Mouse (Mus musculus): ENCODE data around the gene Ino80d.

Ino80d gene

GRCm38 (mm10) chr1:63102758-63103451 lies 11.6 kb downstream of the Ino80d start:
- no peak for DNase-seq

GRCm38 (mm10) chr1:63100196-63100595 lies 14.3 kb downstream of the Ino80d start:
- DNase-seq: no peak

- DNase-seq: no peak
These were observed 15.6 kb downstream of the Ino80d start for GRCm38 (mm10) chr1:63098831-63099230.

GRCm38 (mm10) chr1:63096071-63096470 lies 18.4 kb downstream of the Ino80d start:
- no peak for DNase-seq

GRCm38 (mm10) chr1:63089795-63090194 lies 24.7 kb downstream of the Ino80d start:
- DNase-seq: no peak

GRCm38 (mm10) chr1:63088614-63089013 lies 25.9 kb downstream of the Ino80d start:
- DNase-seq: no peak

GRCm38 (mm10) chr1:63080277-63080676 lies 34.2 kb downstream of the Ino80d start:
- no peak for DNase-seq

- no peak for DNase-seq
These were observed 38.1 kb downstream of the Ino80d start for GRCm38 (mm10) chr1:63076383-63076782.

GRCm38 (mm10) chr1:63071379-63071778 lies 43.1 kb downstream of the Ino80d start:
- no peak for DNase-seq

- DNase-seq: no peak
These were observed 56.1 kb downstream of the Ino80d start for GRCm38 (mm10) chr1:63058361-63058760.

GRCm38 (mm10) chr1:63057849-63058248 lies 56.6 kb downstream of the Ino80d start:
- no peak for DNase-seq

GRCm38 (mm10) chr1:63057318-63057717 lies 57.1 kb downstream of the Ino80d start:
- no peak for DNase-seq

- no peak for DNase-seq
These were observed 59.1 kb downstream of the Ino80d start for GRCm38 (mm10) chr1:63055386-63055785.

- peak; percentile 55 for DNase-seq
These were observed 63.6 kb downstream of the Ino80d start for GRCm38 (mm10) chr1:63050866-63051265.

GRCm38 (mm10) chr1:63049977-63050376 lies 64.5 kb downstream of the Ino80d start:
- DNase-seq: peak; percentile 89

GRCm38 (mm10) chr1:63047983-63048382 lies 66.5 kb downstream of the Ino80d start:
- DNase-seq: no peak

GRCm38 (mm10) chr1:63032929-63033328 lies 81.5 kb downstream of the Ino80d start:
- DNase-seq: no peak

- no peak for DNase-seq
These were observed 94.6 kb downstream of the Ino80d start for GRCm38 (mm10) chr1:63019916-63020315.

GRCm38 (mm10) chr1:63005013-63005646 lies 109.3 kb downstream of the Ino80d start:
- DNase-seq: no peak

GRCm38 (mm10) chr1:63001874-63002273 lies 112.6 kb downstream of the Ino80d start:
- no peak for DNase-seq

GRCm38 (mm10) chr1:62993348-62993747 lies 121.1 kb downstream of the Ino80d start:
- DNase-seq: peak; percentile 6

- no peak for DNase-seq
These were observed 121.8 kb downstream of the Ino80d start for GRCm38 (mm10) chr1:62992648-62993047.

- no peak for DNase-seq
These were observed 123.4 kb downstream of the Ino80d start for GRCm38 (mm10) chr1:62991021-62991420.

GRCm38 (mm10) chr1:62987561-62987960 lies 126.9 kb downstream of the Ino80d start:
- DNase-seq: no peak

- DNase-seq: no peak
These were observed 128.2 kb downstream of the Ino80d start for GRCm38 (mm10) chr1:62986267-62986666.
